Mouse (Mus musculus) layer of hippocampus, postnatal 36 days (tissue): Measurements from ENCODE around the gene Aldh3a1. TPM values are rescaled to one million over a fixed set of nuclear protein-coding genes. Genes with fewer than 3 reads are reported as not detected.

Source experiments
- DNase-seq, 2 experiments: peaks; one replicate each; pipeline ENCODE4 v3.0.0; 2022
- total RNA-seq, 2 experiments: library from RNA; stranded (reverse); gene quantifications; 2 replicates each; pipeline ENCODE4 v1.2.3; 2021

Aldh3a1 gene
- total RNA-seq, 2 experiments from 2014 or later: 0.86 to 1.2 TPM

GRCm38 (mm10) chr11:61196616-61197353 lies 10.6 kb upstream of the Aldh3a1 start:
- DNase-seq: no peak

- no peak for DNase-seq
These were observed 9.4 kb upstream of the Aldh3a1 start for GRCm38 (mm10) chr11:61197935-61198334.

GRCm38 (mm10) chr11:61199620-61200362 lies 7.5 kb upstream of the Aldh3a1 start:
- no peak for DNase-seq

GRCm38 (mm10) chr11:61202186-61202585 lies 5.2 kb upstream of the Aldh3a1 start:
- no peak for DNase-seq

DNA sequence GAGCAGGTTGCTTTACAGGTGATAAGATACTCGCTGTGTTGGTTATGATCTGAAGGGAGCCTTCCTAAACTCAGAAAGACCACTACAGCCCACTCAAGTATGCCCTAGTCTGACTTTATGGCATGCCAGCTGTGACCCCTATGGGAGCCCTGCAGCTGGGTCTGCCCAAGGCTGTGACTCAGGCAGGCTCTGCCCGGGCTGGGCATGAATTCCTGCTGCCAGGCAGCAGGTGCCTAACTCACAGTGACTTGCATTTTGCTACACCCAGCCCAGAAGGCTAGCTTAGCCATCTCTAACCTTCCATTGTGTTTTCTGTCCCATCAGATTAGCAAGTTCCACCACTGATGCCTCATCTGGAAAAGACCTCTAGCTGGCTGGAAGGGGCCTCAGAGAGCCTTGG lies 4.5 kb upstream of the Aldh3a1 start:
- DNase-seq: no peak

DNA sequence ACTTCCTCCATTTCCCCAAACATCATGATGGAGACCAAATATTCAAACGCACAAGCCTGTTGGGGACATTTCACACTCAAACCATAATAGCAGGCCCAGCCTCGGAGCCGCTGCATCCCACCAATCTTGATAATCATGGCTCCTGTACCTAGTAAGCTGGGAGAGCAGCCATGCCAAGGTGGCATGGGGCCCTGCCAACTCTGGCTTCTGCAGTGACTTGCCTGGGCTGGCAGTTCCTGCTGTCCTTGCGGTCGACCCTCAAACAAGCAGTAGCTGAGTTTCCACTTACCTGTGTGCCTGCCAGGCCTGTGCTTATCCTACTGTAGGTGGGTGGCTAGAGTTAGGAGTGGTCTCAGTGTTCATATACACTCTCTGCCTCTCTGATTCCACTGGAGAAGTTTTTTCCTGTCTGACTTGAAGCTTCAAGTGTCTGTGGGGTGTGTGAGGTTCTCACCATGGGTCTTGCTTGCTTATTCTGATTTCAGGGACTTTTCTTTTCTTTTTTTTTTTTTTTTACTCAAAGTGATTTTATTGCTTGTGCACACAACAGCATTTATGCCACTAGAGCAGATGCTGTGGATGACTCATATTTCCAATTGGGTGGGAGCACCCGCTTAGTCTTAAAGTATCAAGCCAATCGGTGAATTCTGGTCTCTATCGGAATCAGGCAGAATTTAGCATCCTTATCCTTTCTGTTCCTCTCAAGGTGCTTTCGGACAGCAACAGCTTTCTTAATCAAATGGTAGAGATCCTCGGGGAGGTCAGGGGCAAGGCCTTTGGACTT lies 2.0 kb upstream of the Aldh3a1 start:
- no peak for DNase-seq

DNA sequence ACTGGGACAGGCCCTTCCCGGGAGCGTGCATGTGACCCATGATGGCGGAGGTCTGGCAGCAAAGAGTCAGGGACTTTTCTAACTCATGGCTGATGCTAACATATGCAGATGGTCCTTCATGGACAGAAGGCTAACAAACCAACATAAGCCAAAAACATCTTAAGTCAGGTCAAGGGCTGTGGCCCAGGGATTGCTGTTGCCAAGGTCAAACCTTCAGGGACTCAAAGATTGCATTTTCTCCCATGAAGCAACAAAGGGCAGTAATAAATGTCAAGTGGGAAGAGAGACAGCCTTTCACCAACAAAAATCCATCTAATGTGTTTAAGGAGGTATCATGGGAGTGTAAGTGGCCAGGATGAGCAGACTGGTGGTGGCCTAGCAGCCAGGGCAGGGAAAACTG lies 1.2 kb upstream of the Aldh3a1 start:
- no peak for DNase-seq

DNA sequence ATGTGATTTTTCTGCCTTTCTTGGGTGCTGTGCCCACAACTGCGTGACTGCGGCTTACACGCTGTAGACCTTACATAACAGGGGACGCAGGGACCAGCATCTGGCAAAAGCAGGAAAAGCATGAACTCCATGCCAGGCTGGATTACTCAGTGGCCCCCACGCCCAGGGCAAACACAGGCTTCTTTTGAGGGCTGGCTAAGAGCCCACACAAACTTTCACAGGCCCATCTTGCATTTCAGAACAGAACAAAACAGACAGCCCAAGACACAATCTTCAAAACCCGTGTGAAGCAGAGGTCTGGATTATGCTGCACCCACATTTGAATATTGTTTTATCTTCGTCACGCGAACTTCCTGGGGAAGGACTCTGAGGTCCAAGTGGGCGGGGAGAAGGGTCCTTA lies 979 bp downstream of the Aldh3a1 start:
- DNase-seq: no peak

DNA sequence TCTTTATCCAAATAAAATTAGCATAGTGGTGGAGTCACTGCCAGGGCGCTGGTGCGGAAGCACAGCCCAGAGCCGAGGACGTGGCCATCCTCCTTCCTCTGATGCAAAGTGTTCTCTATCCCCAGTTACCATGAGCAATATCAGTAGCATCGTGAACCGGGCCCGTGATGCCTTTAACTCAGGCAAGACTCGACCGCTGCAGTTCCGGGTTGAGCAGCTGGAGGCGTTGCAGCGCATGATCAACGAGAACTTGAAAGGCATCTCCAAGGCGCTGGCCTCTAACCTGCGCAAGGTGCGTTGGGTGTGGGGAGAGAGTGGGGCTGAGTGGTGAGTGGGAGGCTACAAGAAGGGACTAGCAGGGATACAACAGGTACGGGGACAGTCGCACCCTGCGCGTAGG lies 4.8 kb downstream of the Aldh3a1 start:
- DNase-seq: no peak

- no peak for DNase-seq
These were observed 8.6 kb downstream of the Aldh3a1 start for GRCm38 (mm10) chr11:61215936-61216335.

DNA sequence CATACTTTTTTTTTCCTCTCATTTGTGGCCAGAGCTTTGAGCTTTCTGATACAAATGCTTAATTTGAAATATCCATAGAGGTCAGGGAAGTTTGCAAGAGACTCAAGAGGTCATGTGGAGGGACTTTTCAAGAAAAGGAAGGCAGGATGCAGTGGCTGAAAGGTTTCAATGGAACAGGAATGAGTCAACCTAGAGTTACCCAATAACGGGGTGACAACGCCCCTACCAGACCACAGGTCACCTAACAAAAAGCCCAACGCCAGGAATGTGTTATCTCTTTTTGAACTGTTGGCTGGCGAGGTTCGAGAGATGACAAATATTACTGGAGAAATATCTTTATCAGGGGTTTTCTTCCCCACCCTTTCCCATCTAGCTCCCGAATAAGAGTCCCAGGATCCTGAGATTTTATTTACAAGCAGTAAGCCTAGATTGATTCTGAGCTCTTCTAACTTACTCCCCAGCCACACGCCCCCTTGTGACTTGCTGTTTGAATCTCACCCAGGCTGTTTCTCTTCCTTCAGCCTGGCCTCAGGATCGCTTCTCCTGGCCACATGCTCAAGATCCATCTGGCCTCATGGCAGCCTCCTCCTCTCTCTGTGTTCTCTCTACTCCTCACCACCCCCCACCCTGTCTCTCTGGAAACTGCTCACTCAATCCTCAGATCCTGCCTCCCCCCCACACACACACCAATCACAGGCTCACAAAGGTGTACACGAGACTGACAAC lies 13.0 kb downstream of the Aldh3a1 start:
- peak; percentile 27 to 32 for DNase-seq

GRCm38 (mm10) chr11:61222007-61222406 lies 14.7 kb downstream of the Aldh3a1 start:
- DNase-seq: no peak

DNA sequence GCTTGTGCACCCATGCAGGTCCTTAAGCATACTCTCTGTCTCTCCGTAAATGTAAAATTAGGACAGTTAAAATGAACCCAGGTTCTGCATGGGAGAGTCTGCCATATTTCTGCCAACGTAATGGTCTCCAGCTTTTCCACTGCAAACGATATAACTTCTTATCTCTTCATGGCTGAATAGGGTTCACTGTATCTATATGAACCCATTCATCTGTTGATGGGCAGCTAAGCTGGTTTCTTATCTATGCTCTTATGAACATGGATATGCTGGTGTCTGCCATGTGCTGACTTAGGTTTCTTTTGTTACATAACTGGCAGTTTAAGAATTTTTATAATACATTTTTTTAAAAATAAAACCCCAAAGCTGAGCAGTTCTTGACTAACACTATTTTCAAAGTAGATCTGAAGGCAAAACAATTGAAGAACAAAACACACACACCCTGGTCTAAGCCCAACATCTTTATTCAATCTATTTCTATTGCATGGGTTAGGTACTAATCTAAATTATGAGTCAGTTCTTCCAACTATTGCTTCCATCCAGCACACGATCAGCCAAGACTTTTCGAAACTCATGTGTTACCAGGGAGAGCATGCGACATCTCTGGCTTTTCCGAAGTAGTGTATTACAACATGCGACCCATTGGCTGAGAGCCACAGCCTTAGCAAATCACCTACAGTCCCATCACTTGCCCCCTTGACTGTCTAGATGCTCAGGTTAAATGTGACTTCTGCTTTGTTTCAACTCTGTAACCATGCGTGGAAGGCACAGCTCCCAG lies 15.8 kb downstream of the Aldh3a1 start:
- no peak for DNase-seq

DNA sequence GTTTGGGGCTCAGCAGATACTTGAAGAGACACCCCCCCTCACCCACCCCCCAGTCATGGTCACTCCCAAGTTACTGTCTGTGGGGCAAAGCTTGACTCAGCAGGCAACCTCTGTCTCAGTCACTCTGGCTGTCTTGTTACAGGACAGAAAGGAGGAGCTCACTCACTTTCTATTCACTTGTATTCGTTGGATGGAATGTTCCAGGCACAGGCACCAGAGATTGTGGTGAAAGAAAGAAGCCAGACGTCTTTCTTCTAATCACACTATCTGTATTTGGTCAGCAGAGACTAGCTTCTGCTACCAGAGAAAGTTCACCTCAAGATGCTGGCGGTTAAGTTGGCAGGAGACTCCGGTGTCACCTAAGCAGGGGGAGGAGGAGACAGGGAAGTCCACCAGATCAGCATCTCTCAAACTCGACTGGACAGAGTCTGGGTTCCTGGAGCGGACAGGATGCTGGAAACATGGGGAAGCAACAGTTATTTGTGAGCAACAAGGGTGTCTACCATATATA lies 17.0 kb downstream of the Aldh3a1 start:
- no peak for DNase-seq

DNA sequence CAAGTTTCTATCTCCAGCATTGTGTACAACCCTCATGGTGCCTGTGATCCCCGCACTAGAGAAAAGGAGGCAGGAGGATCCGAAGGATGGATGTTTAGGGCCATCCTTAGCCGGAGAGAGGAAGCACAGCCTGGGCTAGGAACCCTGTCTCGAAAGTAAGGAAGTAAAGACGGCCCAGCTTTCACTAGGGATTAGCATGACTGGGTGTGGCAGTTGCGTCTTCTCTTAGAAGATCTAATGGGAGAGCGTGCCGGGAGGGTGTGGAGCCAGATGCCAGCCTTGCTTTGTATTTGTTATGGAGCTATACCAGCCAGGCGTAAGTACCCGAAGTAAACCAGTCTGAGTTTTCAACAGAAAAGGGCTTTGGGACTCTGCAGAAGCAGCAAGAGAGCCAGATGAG lies 17.6 kb downstream of the Aldh3a1 start:
- no peak for DNase-seq

DNA sequence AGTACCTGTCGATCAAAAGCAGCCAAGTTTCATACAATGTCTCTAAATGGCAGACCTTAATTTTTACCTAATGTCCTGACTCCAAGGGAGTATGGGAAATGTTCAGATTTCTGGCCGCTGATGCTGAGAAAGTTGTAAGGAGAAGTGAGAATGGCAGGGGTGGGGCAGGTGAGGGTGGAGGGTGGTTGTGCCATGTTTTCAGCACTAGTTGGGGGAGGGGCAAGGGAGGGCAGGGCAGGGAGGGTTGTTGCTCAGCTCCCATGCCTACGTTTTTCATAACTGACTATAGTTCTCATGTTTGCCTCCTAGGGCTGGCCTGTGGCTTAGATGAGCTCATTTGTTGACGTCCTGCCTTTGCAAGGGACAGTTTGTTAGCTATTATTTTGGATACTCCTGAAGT lies 18.2 kb downstream of the Aldh3a1 start:
- DNase-seq: no peak

DNA sequence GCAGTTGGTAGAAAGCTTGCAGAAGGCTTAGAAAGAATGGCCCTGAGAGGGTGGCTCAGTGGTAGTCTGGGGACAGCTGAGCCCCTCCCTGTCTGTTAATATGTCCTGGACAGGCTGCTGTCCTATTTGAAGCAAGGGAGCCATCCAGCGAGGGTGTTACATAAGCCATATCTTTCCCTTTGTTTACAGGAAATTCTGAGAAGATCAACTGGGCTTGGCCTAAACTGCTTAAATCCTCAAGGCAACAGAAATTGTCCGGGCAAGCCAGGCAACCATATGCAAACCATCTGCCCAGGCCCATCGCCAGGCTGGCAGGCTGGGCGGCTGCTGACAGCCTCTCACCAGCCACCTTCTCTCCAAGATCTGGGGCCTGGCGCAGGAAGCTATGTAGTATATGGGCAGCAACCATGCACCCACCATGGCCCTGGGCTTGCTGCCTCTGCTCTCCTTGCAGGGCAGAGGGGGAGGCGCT lies 18.6 kb downstream of the Aldh3a1 start:
- peak; percentile 56 to 65 for DNase-seq

DNA sequence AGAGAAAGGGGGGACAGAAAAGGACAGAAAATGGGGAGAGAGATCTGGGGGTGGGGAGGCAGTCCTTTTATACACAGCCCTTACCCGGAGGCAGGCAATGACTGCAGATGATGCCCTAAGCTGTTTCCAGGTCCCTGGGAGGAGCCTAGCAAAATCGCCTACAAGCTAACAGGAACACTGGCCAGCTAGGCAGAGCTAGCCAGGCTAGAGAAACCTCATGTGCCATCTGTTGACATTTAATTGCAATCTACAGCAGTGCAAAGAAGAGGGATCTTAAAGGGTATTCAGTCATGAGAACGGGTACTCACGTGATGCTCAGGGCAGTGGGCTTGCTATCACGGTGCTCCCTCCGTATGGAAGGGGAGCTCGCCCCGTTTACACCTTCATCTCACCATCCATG lies 20.5 kb downstream of the Aldh3a1 start:
- no peak for DNase-seq

GRCm38 (mm10) chr11:61228406-61228805 lies 21.1 kb downstream of the Aldh3a1 start:
- no peak for DNase-seq

- DNase-seq: peak; percentile 30 to 52
These were observed 24.0 kb downstream of the Aldh3a1 start for GRCm38 (mm10) chr11:61231329-61231728.

DNA sequence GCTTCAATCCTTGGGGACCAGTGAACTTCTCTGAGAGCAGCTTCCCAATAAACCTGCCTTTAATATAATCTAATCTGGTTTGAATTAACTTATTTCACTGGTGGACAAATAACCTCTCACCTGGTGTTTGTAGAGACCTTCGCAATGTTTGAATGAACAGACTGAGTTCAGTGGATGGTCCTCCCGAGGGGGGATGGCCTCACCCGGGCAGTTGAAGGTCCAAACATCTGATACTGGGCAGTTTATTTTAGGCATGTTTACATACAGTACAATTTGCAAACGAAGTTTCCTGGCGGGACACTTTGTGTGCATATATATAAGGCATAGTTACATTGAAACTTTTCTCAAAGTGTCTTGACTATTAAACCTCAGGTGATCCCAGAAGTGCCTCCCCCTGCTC lies 26.8 kb downstream of the Aldh3a1 start:
- DNase-seq: no peak
